Mouse (Mus musculus) MEL (cell line): Measurements from ENCODE around the gene Olfr376. TPM values are rescaled to one million over a fixed set of nuclear protein-coding genes. Genes with fewer than 3 reads are reported as not detected.
A peak's percentile ranks its signal among the peaks of the same experiment; 100 is the strongest.

Experiments used
- DNase-seq: peaks from one replicate; pipeline ENCODE4 v3.0.0; 2011; ENCODE audit warnings: low read depth, low spot score
- H3K27ac ChIP-seq: 2 replicates; pipeline ENCODE4 v1.5.1; 2012; ENCODE audit warnings: low read depth, mild to moderate bottlenecking, control low read depth, low read length, moderate library complexity; ENCODE audit not compliant: control insufficient read depth
- H3K27me3 ChIP-seq, 2 experiments: fragments of 150-350 bp in 1 of 2; sonication (generic) in 1 of 2; 2 replicates each; pipeline ENCODE4 v1.6.1; 2012; ENCODE audit warnings: low read length in 2 of 2, mild to moderate bottlenecking in 2 of 2, improper control_type of control experiment in 1 of 2, moderate library complexity in 1 of 2; ENCODE audit not compliant: insufficient read depth in 2 of 2, control insufficient read depth in 1 of 2
- H3K36me3 ChIP-seq, 2 experiments: 2 replicates each; pipeline ENCODE4 v1.6.1; 2012 to 2014; ENCODE audit warnings: low read length in 2 of 2, improper control_type of control experiment in 1 of 2, inconsistent platforms in 1 of 2, mild to moderate bottlenecking in 1 of 2; ENCODE audit not compliant: insufficient read depth in 2 of 2, control insufficient read depth in 1 of 2
- H3K4me1 ChIP-seq, 2 experiments: fragments of 150-350 bp in 1 of 2; sonication (generic) in 1 of 2; 2 replicates each; pipeline ENCODE4 v1.6.1; 2012; ENCODE audit warnings: low read length in 2 of 2, improper control_type of control experiment in 1 of 2, mild to moderate bottlenecking in 1 of 2; ENCODE audit not compliant: insufficient read depth in 2 of 2, control insufficient read depth in 1 of 2
- H3K4me3 ChIP-seq, 2 experiments: fragments of 150-350 bp in 1 of 2; sonication (generic) in 1 of 2; 2 replicates each; pipeline ENCODE4 v1.5.1; 2012; ENCODE audit warnings: low read depth in 2 of 2, low read length in 2 of 2, mild to moderate bottlenecking in 2 of 2, moderate library complexity in 2 of 2, control low read depth in 1 of 2, improper control_type of control experiment in 1 of 2; ENCODE audit not compliant: control insufficient read depth in 1 of 2, insufficient read depth in 1 of 2
- H3K79me2 ChIP-seq: 2 replicates; pipeline ENCODE4 v1.6.1; 2012; ENCODE audit warnings: mild to moderate bottlenecking, low read length, moderate library complexity; ENCODE audit not compliant: control insufficient read depth, poor library complexity, insufficient read depth
- H3K9ac ChIP-seq: 2 replicates; pipeline ENCODE4 v1.6.1; 2012; ENCODE audit warnings: low read depth, mild to moderate bottlenecking, control low read depth, low read length, moderate library complexity; ENCODE audit not compliant: control insufficient read depth, poor library complexity, severe bottlenecking
- H3K9me3 ChIP-seq: fragments of 150-350 bp; sonication (generic); replicated peaks from 2 replicates; pipeline ENCODE4 v1.6.1; 2012; ENCODE audit warnings: mild to moderate bottlenecking, low read length, improper control_type of control experiment, moderate library complexity; ENCODE audit not compliant: insufficient read depth
- ELF1 ChIP-seq: IDR thresholded peaks from 2 replicates; pipeline ENCODE4 v1.6.1; 2014; ENCODE audit warnings: low read depth, mild to moderate bottlenecking, inconsistent platforms, low read length, improper control_type of control experiment, moderate library complexity
- EP300 ChIP-seq, 2 experiments: IDR thresholded peaks; 2 replicates each; pipeline ENCODE4 v1.6.1; 2011; ENCODE audit warnings: improper control_type of control experiment in 2 of 2, low read length in 2 of 2, low read depth in 1 of 2, mild to moderate bottlenecking in 1 of 2
- ETS1 ChIP-seq: IDR thresholded peaks from 2 replicates; pipeline ENCODE4 v1.6.1; 2012; ENCODE audit warnings: low read depth, mild to moderate bottlenecking, inconsistent platforms, low read length, improper control_type of control experiment, moderate library complexity
- HCFC1 ChIP-seq: IDR thresholded peaks from 2 replicates; pipeline ENCODE4 v1.6.1; 2012; ENCODE audit warnings: low read depth, mild to moderate bottlenecking, inconsistent platforms, low read length, improper control_type of control experiment, moderate library complexity
- JUND ChIP-seq: IDR thresholded peaks from 2 replicates; pipeline ENCODE4 v1.6.1; 2011; ENCODE audit warnings: low read depth, mild to moderate bottlenecking, improper control_type of control experiment, low read length
- MAX ChIP-seq: IDR thresholded peaks from 2 replicates; pipeline ENCODE4 v1.6.1; 2011; ENCODE audit warnings: low read length, improper control_type of control experiment
- MXI1 ChIP-seq: IDR thresholded peaks from 2 replicates; pipeline ENCODE4 v1.6.1; 2011; ENCODE audit warnings: mild to moderate bottlenecking, low read depth, low read length, improper control_type of control experiment
- MYB ChIP-seq: IDR thresholded peaks from 2 replicates; pipeline ENCODE4 v1.6.1; 2011; ENCODE audit warnings: mild to moderate bottlenecking, low read depth, low read length, improper control_type of control experiment
- NELFE ChIP-seq: IDR thresholded peaks from 2 replicates; pipeline ENCODE4 v1.6.1; 2011; ENCODE audit warnings: low read depth, low read length, improper control_type of control experiment
- POLR2A ChIP-seq, 2 experiments: IDR thresholded peaks; 2 replicates each; pipeline ENCODE4 v1.6.1; 2011 to 2012; ENCODE audit warnings: low read length in 2 of 2, mild to moderate bottlenecking in 2 of 2, control low read depth in 1 of 2, improper control_type of control experiment in 1 of 2, low read depth in 1 of 2, moderate library complexity in 1 of 2; ENCODE audit not compliant: control insufficient read depth in 1 of 2, insufficient read depth in 1 of 2, poor library complexity in 1 of 2
- RCOR1 ChIP-seq: IDR thresholded peaks from 2 replicates; pipeline ENCODE4 v1.6.1; 2012; ENCODE audit warnings: low read depth, mild to moderate bottlenecking, inconsistent platforms, low read length, improper control_type of control experiment
- SMC3 ChIP-seq: IDR thresholded peaks from 2 replicates; pipeline ENCODE4 v1.6.1; 2011; ENCODE audit warnings: low read depth, low read length, improper control_type of control experiment
- TBP ChIP-seq: IDR thresholded peaks from 2 replicates; pipeline ENCODE4 v1.8.0; 2011; ENCODE audit warnings: low read depth, low read length, improper control_type of control experiment
- UBTF ChIP-seq: IDR thresholded peaks from 2 replicates; pipeline ENCODE4 v1.6.1; 2012; ENCODE audit warnings: low read depth, mild to moderate bottlenecking, inconsistent platforms, low read length, improper control_type of control experiment, moderate library complexity, borderline replicate concordance; ENCODE audit not compliant: insufficient read depth
- ZC3H11A ChIP-seq: IDR thresholded peaks from 2 replicates; pipeline ENCODE4 v1.6.1; 2012; ENCODE audit warnings: low read depth, mild to moderate bottlenecking, inconsistent platforms, low read length, improper control_type of control experiment
- ZKSCAN1 ChIP-seq: IDR thresholded peaks from 2 replicates; pipeline ENCODE4 v1.6.1; 2012; ENCODE audit warnings: low read depth, mild to moderate bottlenecking, inconsistent platforms, low read length, improper control_type of control experiment, moderate library complexity
- ZNF384 ChIP-seq: IDR thresholded peaks from 2 replicates; pipeline ENCODE4 v1.6.1; 2012; ENCODE audit warnings: low read depth, mild to moderate bottlenecking, inconsistent platforms, low read length, improper control_type of control experiment
- polyA plus RNA-seq, 2 experiments: library from polyadenylated mRNA; stranded (reverse) in 1 of 2; unstranded in 1 of 2; fragments of >175 nt in 1 of 2; fragments of >200 nt in 1 of 2; gene quantifications; 2 replicates each; pipeline versions ENCODE4 v1.2.1 to v1.2.4; 2012; ENCODE audit warnings: low replicate concordance in 2 of 2, low read depth in 1 of 2; ENCODE audit not compliant: insufficient read length in 2 of 2, insufficient read depth in 1 of 2, missing spikeins in 1 of 2
- total RNA-seq: library from RNA; depleted of rRNA; stranded (reverse); fragments of 300-350 nt; gene quantifications from 2 replicates; pipeline ENCODE4 v1.2.3, GENCODE M21; 2012; rRNA removed

Gene Olfr376
- total RNA-seq, result 0.08 TPM in 1 of 2 replicates, not detected in the other
- polyA plus RNA-seq, result not detected

GRCm38 (mm10) chr11:73370946-73371345, at the start of gene Olfr376:
Gene Olfr376 (plus strand): TSS chr11:73371246.
- Histone ChIP-seq H3K79me2 (no peaks in the 10 kb centered on the region), H3K36me3 (no peaks in the 10 kb centered on the region), H3K27me3 (no peaks in the 10 kb centered on the region), H3K9ac (no peak within 1 kb of the TSS), H3K27ac (no peak within 1 kb of the TSS), H3K4me3 (no peak within 1 kb of the TSS), H3K4me1 (no peaks in the 10 kb centered on the region), H3K9me3 (no peaks in the 10 kb centered on the region)
- no peak for DNase-seq
- no peak for TF ChIP-seq EP300 (IDR thresholded peaks at IDR 0.05; ENCODE audit: low read depth in 1 of 2, low read length in 2 of 2)
- no peak for TF ChIP-seq ZKSCAN1
- no peak for TF ChIP-seq ZC3H11A
- TF ChIP-seq MXI1, result no peak
- TF ChIP-seq RCOR1, result no peak
- TF ChIP-seq HCFC1, result no peak
- no peak for TF ChIP-seq UBTF
- no peak for TF ChIP-seq POLR2A (IDR thresholded peaks at IDR 0.05; ENCODE audit: control insufficient read depth in 1 of 2, insufficient read depth in 1 of 2, low read depth in 1 of 2, low read length in 2 of 2, poor library complexity in 1 of 2)
- no peak for TF ChIP-seq JUND
- TF ChIP-seq SMC3, result no peak

GRCm38 (mm10) chr11:73323906-73324830, 46.9 kb upstream of the Olfr376 start:
- H3K36me3 ChIP-seq, result no peaks in the 10 kb centered on the region; a peak in 1 of 4 replicates
- H3K9ac ChIP-seq, result peak overlapping the region; percentile 64
- H3K27ac ChIP-seq, result peak overlapping the region; percentile 23; the same call in 1 of the 2 replicates
- H3K4me3 ChIP-seq, result peak overlapping the region; percentile 75 to 76
- peak; percentile 68 for DNase-seq
- no peaks in the 10 kb centered on the region for H3K9me3 ChIP-seq
- TF ChIP-seq EP300 (IDR thresholded peaks at IDR 0.05; ENCODE audit: low read depth in 1 of 2, low read length in 2 of 2) (peak in 1 of 2 experiments; percentile 21; a peak in 1 of 4 replicates), TBP (peak; percentile 73; the same call in 1 of the 2 replicates), ELF1 (no peak), ZNF384 (no peak), MAX (peak; percentile 62; the same call in 1 of the 2 replicates), MYB (no peak), POLR2A (IDR thresholded peaks at IDR 0.05; ENCODE audit: control insufficient read depth in 1 of 2, insufficient read depth in 1 of 2, low read depth in 1 of 2, low read length in 2 of 2, poor library complexity in 1 of 2) (peak in 1 of 2 experiments; percentile 46; a peak in 1 of 4 replicates), NELFE (0 out of 2 replicates have a peak, but pooled peaks have one; percentile 18), MXI1 (peak; percentile 54; the same call in 1 of the 2 replicates), ETS1 (0 out of 2 replicates have a peak, but pooled peaks have one; percentile 13), RCOR1 (no peak)
- H3K4me1 ChIP-seq, result peaks cover 0 to 9% of the 10 kb centered on the region in 2 experiments; a peak in 1 of 4 replicates
- H3K79me2 ChIP-seq, result no peaks in the 10 kb centered on the region
- H3K27me3 ChIP-seq, result no peaks in the 10 kb centered on the region
